Mouse (Mus musculus) inflammation-experienced regulatory T-cells (primary cell): ENCODE results near the gene Tyw3. TPM values are rescaled to one million over a fixed set of nuclear protein-coding genes. Genes with fewer than 3 reads are reported as not detected.

ENCODE experiments used
- polyA plus RNA-seq, 2 experiments: library from polyadenylated mRNA; unstranded; fragments of 100-300 nt; shearing (Covaris generic); gene quantifications; one replicate each; pipeline ENCODE4 v1.2.1; 2017

Tyw3 gene
- 10 to 100 TPM in 1 of 2 experiments, 1 to 10 TPM in 1; 6.8 to 11.6 TPM for polyA plus RNA-seq

DNA sequence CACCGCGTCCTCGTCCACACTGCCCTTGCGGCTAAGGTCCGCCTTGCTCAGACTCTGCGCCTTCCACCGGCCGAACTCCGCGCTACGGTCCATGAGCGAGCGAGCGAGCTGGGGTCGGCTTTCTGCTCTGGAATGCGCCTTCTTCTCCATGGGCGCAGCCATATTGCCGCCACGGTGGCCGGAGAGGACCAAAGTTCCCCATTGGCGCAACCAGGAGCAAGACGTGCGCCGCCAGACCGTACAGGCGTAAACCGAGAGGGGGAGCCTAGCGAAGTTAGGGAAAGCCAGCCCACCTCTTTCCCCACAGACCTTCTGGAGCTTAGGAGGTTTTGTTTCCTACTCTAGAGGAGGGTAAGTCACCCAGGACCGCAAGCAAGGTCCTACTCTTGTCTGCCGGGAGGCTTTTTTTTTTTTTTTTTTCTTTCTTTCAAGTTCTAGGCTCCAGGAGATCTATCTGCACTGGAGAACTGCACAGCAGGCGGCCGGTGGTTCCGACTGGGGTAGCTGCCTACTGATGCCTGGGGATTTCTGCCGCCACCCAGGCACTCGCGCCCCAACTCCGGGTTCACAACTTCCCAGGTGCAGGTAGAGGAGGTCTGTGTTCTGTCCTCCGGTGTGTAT lies at the start of gene Tyw3:
Gene Tyw3, minus strand, starts transcription at position 171 of the 621 bp plus-strand sequence.

DNA sequence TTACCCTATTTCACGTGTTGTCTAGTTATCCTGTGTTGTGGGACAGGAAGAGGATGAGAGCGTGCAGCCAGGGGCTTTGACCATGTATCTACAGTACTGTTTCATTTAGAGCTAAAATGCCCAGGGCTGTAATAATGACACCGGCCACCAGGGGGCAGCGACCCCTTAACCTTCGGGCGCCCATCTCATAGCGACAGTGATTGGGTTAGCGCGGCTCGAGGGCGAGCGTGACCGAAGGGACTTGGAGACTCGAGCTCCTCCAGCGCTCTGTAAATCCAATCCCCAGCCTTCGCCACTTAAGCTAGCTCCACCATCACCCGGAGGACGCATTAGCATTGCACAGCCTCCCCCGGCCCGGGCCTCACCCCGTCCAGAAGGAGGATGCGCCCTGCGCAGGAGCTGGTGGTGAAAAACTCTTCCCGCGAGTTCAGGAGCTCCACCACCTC lies 393 bp downstream of the Tyw3 start, which contains the start of gene Cryz:
Gene Cryz, plus strand, starts transcription at position 224 of the 446 bp plus-strand sequence.

Other genes starting within 250 kb of the Tyw3 start
- 1 to 10 TPM; 2.3 to 7.1 TPM for gene Cryz, start 393 bp downstream of the Tyw3 start, polyA plus RNA-seq
- gene Erich3, start 66.8 kb upstream of the Tyw3 start, polyA plus RNA-seq, result under 1 TPM; 0.24 to 0.92 TPM